Mouse (Mus musculus) sigmoid colon, adult 10 weeks (tissue): Measurements from ENCODE around the gene Gm21953. TPM values are rescaled to one million over a fixed set of nuclear protein-coding genes. Genes with fewer than 3 reads are reported as not detected.

ENCODE experiments used
- polyA plus RNA-seq: library from polyadenylated mRNA; stranded (reverse); fragments of 350-450 nt; fragmentation: Illumina TruSeq; extraction: RNeasy Lipid Tissue Mini Kit (QIAGEN cat#74804); gene quantifications from one replicate; pipeline ENCODE4 v1.2.3, GENCODE M21; 2014; ENCODE audit warnings: low read depth, low replicate concordance

Gene Gm21953
- polyA plus RNA-seq: not detected

DNA sequence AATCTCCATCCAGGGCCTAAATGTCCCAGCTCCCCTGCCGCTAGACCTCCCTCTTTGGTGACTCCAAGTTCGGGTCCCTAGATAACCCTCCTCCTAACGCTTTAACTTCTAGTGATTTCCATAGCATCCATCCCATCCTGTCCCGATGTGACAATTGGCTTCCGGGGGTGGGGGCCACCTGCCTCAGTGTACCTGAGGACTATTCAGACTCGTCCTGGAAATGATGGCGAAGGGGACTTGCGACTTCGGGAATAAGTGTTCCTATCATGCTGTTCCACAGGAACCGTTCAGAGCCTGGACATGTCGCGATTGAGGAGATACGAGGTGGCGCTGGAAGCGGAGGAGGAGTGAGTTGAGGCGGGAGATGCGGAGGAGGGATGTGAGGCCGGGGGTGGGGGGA, at the start of gene Gm21953:
Gene Gm21953, plus strand, starts transcription at position 301 of the 400 bp plus-strand sequence.

DNA sequence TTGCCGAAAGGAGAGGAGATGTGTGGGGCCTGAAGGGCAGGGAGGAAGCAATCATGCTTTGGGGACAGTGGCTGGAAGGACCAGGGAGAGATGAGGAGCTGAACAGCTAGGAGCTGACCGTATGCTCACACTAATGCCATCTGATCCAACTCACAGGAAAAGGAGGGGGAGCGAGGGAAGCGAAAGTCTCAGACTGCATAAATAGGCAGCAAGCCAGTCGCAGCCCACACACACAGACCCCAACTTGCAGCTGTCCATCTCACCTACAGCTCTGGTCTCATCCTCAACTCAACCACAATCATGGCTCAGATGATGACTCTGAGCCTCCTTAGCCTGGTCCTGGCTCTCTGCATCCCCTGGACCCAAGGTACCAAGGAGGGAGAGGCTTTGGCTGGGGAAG, 38.6 kb upstream of the Gm21953 start, which contains the start of gene Ccl21b:
Gene Ccl21b, plus strand, starts transcription at position 301 of the 400 bp plus-strand sequence.

DNA sequence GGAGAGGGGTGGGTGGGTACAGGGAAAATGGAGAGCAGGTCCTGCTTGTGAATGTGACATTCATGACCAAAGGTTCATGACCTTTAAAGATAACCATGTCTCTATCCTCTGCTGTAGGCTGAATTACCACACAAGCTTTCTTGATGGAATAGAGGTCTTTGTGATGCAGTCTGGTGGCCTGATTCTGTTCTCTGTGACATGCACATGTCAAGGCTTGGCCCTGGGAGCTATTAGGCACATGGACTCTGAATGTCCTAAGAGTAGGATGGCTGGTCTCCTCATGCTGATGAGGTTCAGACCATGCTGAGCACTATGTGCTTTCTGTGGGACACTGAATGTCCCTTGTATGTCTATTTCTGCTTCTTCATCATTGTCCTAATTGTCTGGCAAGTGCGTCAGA, 24.0 kb downstream of the Gm21953 start, which contains the start of gene Fam205a3:
Gene Fam205a3, plus strand, starts transcription at position 301 of the 400 bp plus-strand sequence.

Other genes with a start within 250 kb of the Gm21953 start
- gene Gm3893, start 203.1 kb upstream of the Gm21953 start, polyA plus RNA-seq: not detected
- gene Gm13304, start 179.4 kb upstream of the Gm21953 start, polyA plus RNA-seq: not detected
- not detected for gene Gm13306, start 140.8 kb upstream of the Gm21953 start, polyA plus RNA-seq
- not detected for gene Gm13305, start 125.7 kb upstream of the Gm21953 start, polyA plus RNA-seq
- 1.1 TPM for gene Gm10600, start 53.6 kb upstream of the Gm21953 start, polyA plus RNA-seq
- gene Ccl21b, start 38.5 kb upstream of the Gm21953 start, polyA plus RNA-seq: 3.1 TPM
- not detected for gene Fam205a3, start 24.1 kb downstream of the Gm21953 start, polyA plus RNA-seq
- gene Gm21586, start 145.1 kb downstream of the Gm21953 start, polyA plus RNA-seq: not detected
- 0.25 TPM for gene Gm2163, start 172.5 kb downstream of the Gm21953 start, polyA plus RNA-seq
- not detected for gene Fam205a2, start 233.9 kb downstream of the Gm21953 start, polyA plus RNA-seq